Mouse (Mus musculus) embryonic fibroblast, embryonic 13.5 days (primary cell): ENCODE data around the gene Mael.

ENCODE experiments used
- CTCF ChIP-seq: IDR thresholded peaks from 2 replicates; pipeline ENCODE4 v1.5.1; 2011; ENCODE audit warnings: mild to moderate bottlenecking, control low read depth, low read length, moderate library complexity, borderline replicate concordance; ENCODE audit not compliant: insufficient read depth
- POLR2A ChIP-seq: IDR thresholded peaks from 2 replicates; pipeline ENCODE4 v1.6.1; 2011; ENCODE audit warnings: low read depth, mild to moderate bottlenecking, control low read depth, low read length, moderate library complexity

GRCm38 (mm10) chr1:166253898-166254894 is 15.6 kb upstream of the Mael start, which contains the start of gene Ildr2:
- TF ChIP-seq CTCF (no peak), POLR2A (no peak)
